Mouse (Mus musculus): Measurements from ENCODE around the gene Zfp524.

Gene Zfp524

DNA sequence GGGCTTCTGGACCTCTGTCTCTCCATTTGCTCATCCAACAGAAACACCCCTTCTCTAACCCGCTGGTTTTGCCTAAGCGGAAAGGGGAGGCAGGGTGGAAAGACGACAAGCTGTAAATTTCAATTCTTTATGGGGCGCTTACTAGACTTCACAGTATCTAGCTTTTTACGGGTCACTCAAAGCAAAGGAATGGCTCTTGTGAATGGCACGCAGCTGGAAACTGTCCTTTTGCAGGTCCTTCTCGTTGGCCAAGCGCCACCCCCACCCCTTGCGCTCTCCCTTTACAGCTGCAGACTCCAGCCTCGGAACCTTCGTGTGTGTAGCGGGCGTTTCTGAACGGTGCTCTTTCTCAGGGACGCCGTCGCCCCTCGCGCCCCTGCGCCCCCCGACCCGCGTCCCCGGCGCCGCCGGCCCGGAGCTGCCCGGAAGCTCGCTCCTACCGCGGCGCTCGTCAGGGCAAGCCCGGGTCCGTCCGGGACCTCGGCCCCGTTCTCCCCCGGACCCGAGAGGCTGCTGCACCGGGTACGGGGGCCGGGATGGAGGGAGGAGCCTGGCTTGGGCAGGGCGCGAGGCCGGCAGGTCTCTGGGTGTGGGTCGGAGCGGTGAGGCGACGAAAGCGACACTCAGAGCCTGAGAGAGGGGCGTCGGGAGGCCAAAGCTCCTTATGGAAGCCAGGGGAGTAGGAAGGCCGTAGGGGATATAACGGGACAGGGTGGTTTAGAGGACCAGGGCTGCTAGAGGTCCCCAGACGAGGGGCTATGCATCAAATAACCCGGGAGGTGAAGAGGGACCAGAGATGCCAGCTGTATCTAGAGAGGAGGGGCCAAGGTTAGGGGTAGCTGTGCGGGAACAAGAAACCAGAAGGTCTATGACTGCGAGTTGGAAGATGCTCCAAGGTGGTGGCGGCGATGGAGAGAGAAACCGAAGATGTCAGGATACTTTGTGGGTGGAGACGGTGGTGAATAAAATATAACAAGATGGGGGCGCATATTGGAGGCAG, 37.3 kb downstream of the Zfp524 start, which contains the start of gene Zfp580:
Gene Zfp580, plus strand, starts transcription at position 346 of the 1,000 bp plus-strand sequence.
- peak in 1 of 2 experiments; percentile 65 for DNase-seq (ENCODE audit: low spot score in 2 of 2)

- DNase-seq (ENCODE audit: low spot score in 2 of 2), result no peak
Measured at GRCm38 (mm10) chr7:5052438-5052837, 38.2 kb downstream of the Zfp524 start.

DNA sequence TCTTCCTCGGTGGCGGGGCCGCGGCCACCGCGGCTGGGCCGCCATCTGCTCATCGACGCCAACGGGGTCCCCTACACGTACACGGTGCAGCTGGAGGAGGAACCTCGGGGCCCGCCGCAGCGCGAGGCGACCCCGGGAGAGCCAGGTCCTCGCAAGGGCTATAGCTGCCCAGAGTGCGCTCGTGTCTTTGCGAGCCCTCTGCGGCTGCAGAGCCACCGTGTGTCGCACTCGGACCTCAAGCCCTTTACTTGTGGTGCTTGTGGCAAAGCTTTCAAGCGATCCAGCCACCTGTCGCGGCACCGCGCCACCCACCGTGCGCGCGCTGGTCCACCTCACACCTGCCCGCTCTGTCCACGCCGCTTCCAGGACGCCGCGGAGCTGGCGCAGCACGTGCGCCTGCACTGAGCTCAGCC, 38.7 kb downstream of the Zfp524 start:
- no peak for DNase-seq (ENCODE audit: low spot score in 2 of 2)

GRCm38 (mm10) chr7:5053456-5054179, 39.4 kb downstream of the Zfp524 start:
- DNase-seq (ENCODE audit: low spot score in 2 of 2), result no peak

GRCm38 (mm10) chr7:5056651-5057263, 42.5 kb downstream of the Zfp524 start:
- DNase-seq (ENCODE audit: low spot score in 2 of 2), result no peak

DNA sequence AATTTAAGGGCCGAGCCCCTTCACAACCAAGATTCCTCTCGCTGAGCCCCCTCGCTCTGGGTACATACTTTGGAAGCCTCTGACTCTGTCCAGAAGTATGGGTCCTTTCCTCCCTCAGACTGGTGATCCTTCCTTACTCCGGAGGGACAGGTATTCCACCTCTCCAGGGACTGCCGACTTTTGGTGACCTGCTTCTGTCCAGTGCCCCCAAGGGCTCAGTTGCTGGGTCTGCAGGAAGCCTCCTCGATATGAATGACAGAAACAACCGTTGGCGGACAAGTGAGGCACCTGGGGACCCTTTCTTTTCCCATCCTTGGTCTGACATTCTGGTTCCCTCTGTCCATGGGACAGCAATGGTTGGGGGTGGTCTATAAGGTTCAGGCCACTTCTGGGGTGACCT, 43.2 kb downstream of the Zfp524 start:
- no peak for DNase-seq (ENCODE audit: low spot score in 2 of 2)

- no peak for DNase-seq (ENCODE audit: low spot score in 2 of 2)
Measured at GRCm38 (mm10) chr7:5057804-5058203, 43.6 kb downstream of the Zfp524 start.

- DNase-seq (ENCODE audit: low spot score in 2 of 2), result no peak
Measured at GRCm38 (mm10) chr7:5058631-5059030, 44.4 kb downstream of the Zfp524 start.

DNA sequence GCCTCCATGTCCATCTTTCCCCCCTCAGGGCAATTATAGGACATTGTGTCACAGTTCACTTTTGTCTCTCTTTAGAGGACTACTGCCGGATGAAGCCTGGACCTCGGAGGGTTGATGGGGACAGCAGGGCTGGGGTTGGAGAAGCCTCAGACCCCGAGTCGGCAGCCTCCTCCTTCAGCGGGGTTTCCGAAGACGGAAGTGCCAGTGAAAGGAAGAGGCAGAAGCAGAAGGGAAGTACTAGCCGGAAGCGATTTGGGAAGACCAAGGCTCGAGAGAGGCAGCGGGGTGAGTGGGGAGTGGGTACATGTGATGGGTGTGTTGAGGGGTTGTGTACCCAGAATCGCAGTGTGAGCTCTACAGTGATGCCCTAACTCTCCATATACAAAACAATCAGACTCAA, 45.2 kb downstream of the Zfp524 start:
- no peak for DNase-seq (ENCODE audit: low spot score in 2 of 2)

- peak in 1 of 2 experiments; percentile 81 for DNase-seq (ENCODE audit: low spot score in 2 of 2)
Measured at GRCm38 (mm10) chr7:5060239-5060731, 46.1 kb downstream of the Zfp524 start.

- DNase-seq (ENCODE audit: low spot score in 2 of 2), result peak; percentile 96 to 99
Measured at GRCm38 (mm10) chr7:5060944-5061773, 46.9 kb downstream of the Zfp524 start.

- DNase-seq (ENCODE audit: low spot score in 2 of 2), result peak; percentile 82 to 87
Measured at GRCm38 (mm10) chr7:5061774-5062359, 47.7 kb downstream of the Zfp524 start, which contains the start of gene U2af2. TSS of gene U2af2 (plus strand) at chr7:5062143.

- DNase-seq (ENCODE audit: low spot score in 2 of 2), result no peak
Measured at GRCm38 (mm10) chr7:5062360-5063001, 48.3 kb downstream of the Zfp524 start.

GRCm38 (mm10) chr7:5064886-5065285, 50.7 kb downstream of the Zfp524 start:
- DNase-seq (ENCODE audit: low spot score in 2 of 2), result no peak
